Mouse (Mus musculus): ENCODE measurements around the gene Tcf20. TPM values are rescaled to one million over a fixed set of nuclear protein-coding genes. Genes with fewer than 3 reads are reported as not detected.
"Not testable (repeated sequence)": the region's sequence is repeated elsewhere in the genome, so short reads cannot be mapped to it uniquely, and the experiment has no call there.

Tcf20 gene
- polyA plus RNA-seq, 2 experiments: 2.9 to 5.7 TPM

GRCm38 (mm10) chr15:82783800-82784199 lies 203.9 kb downstream of the Tcf20 start:
- DNase-seq (ENCODE audit: low read depth in 3 of 3, low spot score in 3 of 3): no peak
- Histone ChIP-seq H3K9me3 (ENCODE audit: control insufficient read depth, low read length) (no peaks in the 10 kb centered on the region), H3K4me1 (replicated peaks; ENCODE audit: control insufficient read depth in 2 of 2, insufficient read depth in 2 of 2, low read length in 1 of 2) (no peaks in the 10 kb centered on the region), H3K27ac (no peak overlapping the region), H3K27me3 (ENCODE audit: control insufficient read depth, insufficient read depth, low read length) (no peaks in the 10 kb centered on the region), H3K4me3 (ENCODE audit: insufficient read depth in 1 of 2, low read depth in 2 of 2, low read length in 2 of 2) (no peak overlapping the region), H3K36me3 (replicated peaks; ENCODE audit: control insufficient read depth, insufficient read depth, low read depth) (no peaks in the 10 kb centered on the region), H3K9ac (replicated peaks) (no peak overlapping the region), H3K4me2 (ENCODE audit: low read depth) (no peak overlapping the region)
- TF ChIP-seq CTCF (IDR thresholded peaks at IDR 0.05; ENCODE audit: low read depth) (no peak), EP300 (IDR thresholded peaks at IDR 0.05; ENCODE audit: low read depth) (no peak)
- ATAC-seq (ENCODE audit: insufficient read depth): no peak
- WGBS (ENCODE audit: insufficient replicate concordance): 70% methylated on average over 1 of the region's 1 CpGs

- not testable (repeated sequence) for H3K9me3 ChIP-seq (ENCODE audit: control insufficient read depth, low read length); H3K36me3 ChIP-seq (replicated peaks; ENCODE audit: control insufficient read depth, insufficient read depth, low read depth); H3K27me3 ChIP-seq (ENCODE audit: control insufficient read depth, insufficient read depth, low read length); H3K27ac ChIP-seq; ATAC-seq (ENCODE audit: insufficient read depth); H3K9ac ChIP-seq (replicated peaks); DNase-seq (ENCODE audit: low read depth in 3 of 3, low spot score in 3 of 3); H3K4me3 ChIP-seq (ENCODE audit: insufficient read depth in 1 of 2, low read depth in 2 of 2, low read length in 2 of 2); H3K4me1 ChIP-seq (replicated peaks; ENCODE audit: control insufficient read depth in 2 of 2, insufficient read depth in 2 of 2, low read length in 1 of 2); H3K4me2 ChIP-seq (ENCODE audit: low read depth)
- 58% methylated on average over 5 of the region's 5 CpGs for WGBS (ENCODE audit: insufficient replicate concordance)
Measured at GRCm38 (mm10) chr15:82777856-82778255, 209.8 kb downstream of the Tcf20 start.

GRCm38 (mm10) chr15:82765943-82766342 lies 221.7 kb downstream of the Tcf20 start:
- TF ChIP-seq CTCF (IDR thresholded peaks at IDR 0.05; ENCODE audit: low read depth) (no peak), EP300 (IDR thresholded peaks at IDR 0.05; ENCODE audit: low read depth) (no peak)
- no peaks in the 10 kb centered on the region for H3K36me3 ChIP-seq (replicated peaks; ENCODE audit: control insufficient read depth, insufficient read depth, low read depth)
- DNase-seq (ENCODE audit: low read depth in 3 of 3, low spot score in 3 of 3) (no peak), ATAC-seq (ENCODE audit: insufficient read depth) (no peak)
- no peak overlapping the region for H3K4me2 ChIP-seq (ENCODE audit: low read depth)
- H3K4me1 ChIP-seq (replicated peaks; ENCODE audit: control insufficient read depth in 2 of 2, insufficient read depth in 2 of 2, low read length in 1 of 2): 0 out of 4 replicates have a peak, but pooled peaks cover 0 to 2% of the 10 kb centered on the region in 2 experiments
- H3K27ac ChIP-seq: no peak overlapping the region
- no peak overlapping the region for H3K4me3 ChIP-seq (ENCODE audit: insufficient read depth in 1 of 2, low read depth in 2 of 2, low read length in 2 of 2)
- WGBS (ENCODE audit: insufficient replicate concordance): 58% methylated on average over 2 of the region's 2 CpGs
- no peaks in the 10 kb centered on the region for H3K27me3 ChIP-seq (ENCODE audit: control insufficient read depth, insufficient read depth, low read length)
- H3K9ac ChIP-seq (replicated peaks): no peak overlapping the region
- H3K9me3 ChIP-seq (ENCODE audit: control insufficient read depth, low read length): no peaks in the 10 kb centered on the region

- no peak overlapping the region for H3K27ac ChIP-seq
- no peak for ATAC-seq (ENCODE audit: insufficient read depth)
- H3K4me2 ChIP-seq (ENCODE audit: low read depth): no peak overlapping the region
- TF ChIP-seq EP300 (IDR thresholded peaks at IDR 0.05; ENCODE audit: low read depth): no peak
- TF ChIP-seq CTCF (IDR thresholded peaks at IDR 0.05; ENCODE audit: low read depth): no peak
- WGBS (ENCODE audit: insufficient replicate concordance): 45% methylated on average over 6 of the region's 6 CpGs
- H3K27me3 ChIP-seq (ENCODE audit: control insufficient read depth, insufficient read depth, low read length): no peaks in the 10 kb centered on the region
- no peak overlapping the region for H3K4me3 ChIP-seq (ENCODE audit: insufficient read depth in 1 of 2, low read depth in 2 of 2, low read length in 2 of 2)
- DNase-seq (ENCODE audit: low read depth in 3 of 3, low spot score in 3 of 3): no peak
- H3K4me1 ChIP-seq (replicated peaks; ENCODE audit: control insufficient read depth in 2 of 2, insufficient read depth in 2 of 2, low read length in 1 of 2): 0 out of 4 replicates have a peak, but pooled peaks cover 0 to 2% of the 10 kb centered on the region in 2 experiments
- H3K9ac ChIP-seq (replicated peaks): no peak overlapping the region
- H3K36me3 ChIP-seq (replicated peaks; ENCODE audit: control insufficient read depth, insufficient read depth, low read depth): no peaks in the 10 kb centered on the region
- no peaks in the 10 kb centered on the region for H3K9me3 ChIP-seq (ENCODE audit: control insufficient read depth, low read length)
Measured at GRCm38 (mm10) chr15:82764881-82765280, 222.8 kb downstream of the Tcf20 start.

GRCm38 (mm10) chr15:82763631-82764420 lies 223.8 kb downstream of the Tcf20 start, which contains the start of gene Cyp2d40:
TSS of gene Cyp2d40 (minus strand) at chr15:82764183.
- DNase-seq (ENCODE audit: low read depth in 3 of 3, low spot score in 3 of 3) (no peak), ATAC-seq (ENCODE audit: insufficient read depth) (no peak)
- WGBS (ENCODE audit: insufficient replicate concordance): 66% methylated on average over 9 of the region's 9 CpGs
- Histone ChIP-seq H3K4me2 (ENCODE audit: low read depth) (no peak within 1 kb of the TSS), H3K4me1 (replicated peaks; ENCODE audit: control insufficient read depth in 2 of 2, insufficient read depth in 2 of 2, low read length in 1 of 2) (0 out of 4 replicates have a peak, but pooled peaks cover 0 to 2% of the 10 kb centered on the region in 2 experiments), H3K27ac (no peak within 1 kb of the TSS), H3K9me3 (ENCODE audit: control insufficient read depth, low read length) (no peaks in the 10 kb centered on the region), H3K9ac (replicated peaks) (no peak within 1 kb of the TSS), H3K36me3 (replicated peaks; ENCODE audit: control insufficient read depth, insufficient read depth, low read depth) (no peaks in the 10 kb centered on the region), H3K4me3 (ENCODE audit: insufficient read depth in 1 of 2, low read depth in 2 of 2, low read length in 2 of 2) (no peak within 1 kb of the TSS), H3K27me3 (ENCODE audit: control insufficient read depth, insufficient read depth, low read length) (no peaks in the 10 kb centered on the region)
- TF ChIP-seq EP300 (IDR thresholded peaks at IDR 0.05; ENCODE audit: low read depth) (no peak), CTCF (IDR thresholded peaks at IDR 0.05; ENCODE audit: low read depth) (no peak)

Small RNA genes within 50 kb of the gene (microRNA-seq; reads per million reads assigned to microRNA genes)
- gene Gm27618 (not detected), gene Mir3080 (1.7 reads per million)

Other genes starting within 250 kb of the Tcf20 start
- 0.06 and 0.16 TPM in 2 replicates for gene Cyp2d40, start 223.7 kb downstream of the Tcf20 start, polyA plus RNA-seq (2012; rRNA removed)
- gene Cyp2d40, start 223.7 kb downstream of the Tcf20 start, polyA plus RNA-seq (2014; fragmentation: Nextera tagmentation; extraction: Ambion mirVana): 0.28 TPM in 1 of 2 replicates, not detected in the other
- 27.2 and 28.8 TPM in 2 replicates for gene Cyp2d26, start 193.6 kb downstream of the Tcf20 start, polyA plus RNA-seq (2012; rRNA removed)
- 17.2 and 21.3 TPM in 2 replicates for gene Cyp2d26, start 193.6 kb downstream of the Tcf20 start, polyA plus RNA-seq (2014; fragmentation: Nextera tagmentation; extraction: Ambion mirVana)
- gene Nfam1, start 45.4 kb upstream of the Tcf20 start, polyA plus RNA-seq (2012; rRNA removed): 3.6 TPM in 2 replicates
- 5.0 and 5.9 TPM in 2 replicates for gene Nfam1, start 45.4 kb upstream of the Tcf20 start, polyA plus RNA-seq (2014; fragmentation: Nextera tagmentation; extraction: Ambion mirVana)
- 6.9 and 12.4 TPM in 2 replicates for gene Serhl, start 101.6 kb upstream of the Tcf20 start, polyA plus RNA-seq (2012; rRNA removed)
- 14.8 and 17.2 TPM in 2 replicates for gene Serhl, start 101.6 kb upstream of the Tcf20 start, polyA plus RNA-seq (2014; fragmentation: Nextera tagmentation; extraction: Ambion mirVana)
- gene Rrp7a, start 134.9 kb upstream of the Tcf20 start, polyA plus RNA-seq (2012; rRNA removed): 16.0 and 23.9 TPM in 2 replicates
- gene Rrp7a, start 134.9 kb upstream of the Tcf20 start, polyA plus RNA-seq (2014; fragmentation: Nextera tagmentation; extraction: Ambion mirVana): 21.2 and 22.3 TPM in 2 replicates
- 22.8 and 25.1 TPM in 2 replicates for gene Poldip3, start 161.5 kb upstream of the Tcf20 start, polyA plus RNA-seq (2012; rRNA removed)
- 49.4 and 58.5 TPM in 2 replicates for gene Poldip3, start 161.5 kb upstream of the Tcf20 start, polyA plus RNA-seq (2014; fragmentation: Nextera tagmentation; extraction: Ambion mirVana)
- 88.8 and 94.0 TPM in 2 replicates for gene Cyb5r3, start 184.7 kb upstream of the Tcf20 start, polyA plus RNA-seq (2012; rRNA removed)
- gene Cyb5r3, start 184.7 kb upstream of the Tcf20 start, polyA plus RNA-seq (2014; fragmentation: Nextera tagmentation; extraction: Ambion mirVana): 103 and 109 TPM in 2 replicates

Measured in liver, embryonic 14.5 days (tissue).